7 mouse cellular contexts compared by ENCODE assay signal in genomic region chr8:95080381-95081341, GRCm38 (mm10). TPM values are rescaled to one million over a fixed set of nuclear protein-coding genes. Genes with fewer than 3 reads are reported as not detected.
DNase-seq lines count a peak whose midpoint lies in the region; ATAC-seq lines count a peak whose summit lies in the region.

Gene Katnb1, plus strand, starts transcription at chr8:95081186.

- H3K27me3 ChIP-seq in embryonic facial prominence, embryonic 11.5 days (ENCODE audit: control insufficient read depth, insufficient read depth, low read length): no peaks in the 10 kb centered on the region
- H3K27me3 ChIP-seq in limb, embryonic 10.5 days (ENCODE audit: low read depth, poor library complexity, severe bottlenecking): no peaks in the 10 kb centered on the region
- H3K27me3 ChIP-seq in midbrain, embryonic 13.5 days: no peaks in the 10 kb centered on the region

- ATAC-seq in embryonic facial prominence, embryonic 11.5 days (replicated peaks; ENCODE audit: insufficient number of reproducible peaks, low FRiP score, low TSS enrichment, low read depth): peak; percentile 97
- peak; percentile 84 for ATAC-seq in granulocyte monocyte progenitor cell, adult 5-6 weeks (replicated peaks; ENCODE audit: poor library complexity, severe bottlenecking)
- ATAC-seq in midbrain, embryonic 13.5 days: peak; percentile 98

- no peaks in the 10 kb centered on the region for H3K36me3 ChIP-seq in embryonic facial prominence, embryonic 11.5 days (replicated peaks; ENCODE audit: control insufficient read depth, insufficient read depth, low read depth, low read length)
- H3K36me3 ChIP-seq in limb, embryonic 10.5 days: peaks cover 30% of the 10 kb centered on the region
- peaks cover 27% of the 10 kb centered on the region for H3K36me3 ChIP-seq in midbrain, embryonic 13.5 days

- H3K4me1 ChIP-seq in embryonic facial prominence, embryonic 11.5 days (ENCODE audit: control insufficient read depth, insufficient read depth, low read length): no peaks in the 10 kb centered on the region
- peaks cover 20% of the 10 kb centered on the region for H3K4me1 ChIP-seq in limb, embryonic 10.5 days
- peaks cover 28% of the 10 kb centered on the region for H3K4me1 ChIP-seq in midbrain, embryonic 13.5 days (replicated peaks)

- H3K4me3 ChIP-seq in embryonic facial prominence, embryonic 11.5 days (ENCODE audit: low read depth, low read length): peak within 1 kb of the TSS; percentile 66
- H3K4me3 ChIP-seq in limb, embryonic 10.5 days: peak within 1 kb of the TSS; percentile 81
- H3K4me3 ChIP-seq in midbrain, embryonic 13.5 days (replicated peaks): peak within 1 kb of the TSS; percentile 91

- under 1% methylated on average over 47 of the region's 47 CpGs for WGBS in embryonic facial prominence, embryonic 11.5 days
- under 1% methylated on average over 47 of the region's 47 CpGs for WGBS in limb, embryonic 10.5 days
- WGBS in midbrain, embryonic 13.5 days: under 1% methylated on average over 47 of the region's 47 CpGs

- H3K4me2 ChIP-seq in embryonic facial prominence, embryonic 11.5 days (ENCODE audit: low read depth, low read length): peak within 1 kb of the TSS; percentile 57
- peak within 1 kb of the TSS; percentile 98 for H3K4me2 ChIP-seq in midbrain, embryonic 13.5 days (replicated peaks)

- H3K27ac ChIP-seq in embryonic facial prominence, embryonic 11.5 days (replicated peaks; ENCODE audit: low read depth, low read length): peak within 1 kb of the TSS; percentile 28; the same call in 1 of the 2 replicates
- peak within 1 kb of the TSS; percentile 87 for H3K27ac ChIP-seq in limb, embryonic 10.5 days
- H3K27ac ChIP-seq in midbrain, embryonic 13.5 days: peak within 1 kb of the TSS; percentile 84

- H3K9me3 ChIP-seq in embryonic facial prominence, embryonic 11.5 days (replicated peaks; ENCODE audit: control insufficient read depth, low read length): no peaks in the 10 kb centered on the region
- no peaks in the 10 kb centered on the region for H3K9me3 ChIP-seq in limb, embryonic 10.5 days (replicated peaks)
- H3K9me3 ChIP-seq in midbrain, embryonic 13.5 days: no peaks in the 10 kb centered on the region

- peak within 1 kb of the TSS; percentile 74 for H3K9ac ChIP-seq in embryonic facial prominence, embryonic 11.5 days (replicated peaks; ENCODE audit: low read length)
- H3K9ac ChIP-seq in midbrain, embryonic 13.5 days (replicated peaks): peak within 1 kb of the TSS; percentile 88

- DNase-seq in adrenal gland, postnatal 14 days: peak; percentile 97
- peak; percentile 99 for DNase-seq in embryonic facial prominence, embryonic 11.5 days (ENCODE audit: low spot score)
- peak; percentile 100 for DNase-seq in kidney, adult 11 months
- peak; percentile 93 for DNase-seq in limb, embryonic 10.5 days (ENCODE audit: low spot score)
- DNase-seq in spleen, adult 12 weeks (ENCODE audit: low spot score): peak; percentile 95

RNA-seq across cellular contexts. Expression of gene Katnb1, which starts in this region (rescaled TPM):
- 8.3 and 12.0 TPM in 2 replicates for total RNA-seq in adrenal gland, postnatal 14 days (2021)
- 21.6 and 25.7 TPM in 2 replicates for polyA plus RNA-seq in embryonic facial prominence, embryonic 11.5 days (2014; fragmentation: Nextera tagmentation; extraction: Ambion mirVana)
- 14.3 and 17.6 TPM in 2 replicates for total RNA-seq in granulocyte monocyte progenitor cell, adult 5-6 weeks (2014; fragmentation: Nextera tagmentation)
- 33.2 and 34.4 TPM in 2 replicates for total RNA-seq in granulocyte monocyte progenitor cell, adult 5-6 weeks (2017)
- polyA plus RNA-seq in limb, embryonic 10.5 days (2016; fragmentation: Nextera tagmentation; extraction: Ambion mirVana): 29.4 and 33.3 TPM in 2 replicates
- 38.8 and 39.7 TPM in 2 replicates for polyA plus RNA-seq in midbrain, embryonic 13.5 days (2015; fragmentation: Nextera tagmentation; extraction: Ambion mirVana)

Comparison
In these comparisons a context has a peak if more than half of its experiments do, and no peak if none do; other contexts are left out.
1. Peak in every context shown above with its lines: DNase-seq, ATAC-seq, H3K4me3 ChIP-seq and H3K27ac ChIP-seq.
2. H3K27ac ChIP-seq: peak in every context shown above with its lines; median percentile 87 in limb, embryonic 10.5 days; 84 in midbrain, embryonic 13.5 days; 28 in embryonic facial prominence, embryonic 11.5 days.